Mouse (Mus musculus): ENCODE measurements around the gene Tradd.
A peak's percentile ranks its signal among the peaks of the same experiment; 100 is the strongest.

Gene Tradd

GRCm38 (mm10) chr8:105270101-105270915 lies 5.9 kb upstream of the Tradd start:
- DNase-seq (ENCODE audit: low spot score in 2 of 2): no peak

DNA sequence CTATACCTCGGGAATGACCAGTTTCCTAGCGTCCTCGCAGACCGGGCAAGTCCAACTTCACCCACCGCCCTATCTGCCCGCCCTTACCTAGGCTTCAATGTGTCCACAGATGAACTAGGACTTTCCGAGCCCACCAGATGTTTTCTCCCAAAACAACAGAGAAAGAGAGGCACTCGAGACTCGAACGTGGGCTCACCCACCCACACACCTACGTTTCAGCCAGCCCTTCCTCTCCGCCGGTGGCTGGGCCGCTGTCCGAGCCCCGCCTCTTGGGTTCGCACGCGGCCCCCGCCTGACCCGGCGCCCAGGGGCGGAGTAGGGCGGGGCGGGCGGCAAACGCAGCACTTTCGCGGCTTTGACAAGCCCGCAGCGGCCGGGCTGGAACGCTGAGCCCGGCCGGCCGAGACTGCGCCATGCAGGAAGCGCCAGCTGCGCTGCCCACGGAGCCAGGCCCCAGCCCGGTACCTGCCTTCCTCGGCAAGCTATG lies 5.1 kb upstream of the Tradd start, which contains the start of gene Hsf4:
TSS of gene Hsf4 (plus strand) at position 341 of the 487 bp plus-strand sequence.
- peak in 1 of 2 experiments; percentile 40 for DNase-seq (ENCODE audit: low spot score in 2 of 2)

DNA sequence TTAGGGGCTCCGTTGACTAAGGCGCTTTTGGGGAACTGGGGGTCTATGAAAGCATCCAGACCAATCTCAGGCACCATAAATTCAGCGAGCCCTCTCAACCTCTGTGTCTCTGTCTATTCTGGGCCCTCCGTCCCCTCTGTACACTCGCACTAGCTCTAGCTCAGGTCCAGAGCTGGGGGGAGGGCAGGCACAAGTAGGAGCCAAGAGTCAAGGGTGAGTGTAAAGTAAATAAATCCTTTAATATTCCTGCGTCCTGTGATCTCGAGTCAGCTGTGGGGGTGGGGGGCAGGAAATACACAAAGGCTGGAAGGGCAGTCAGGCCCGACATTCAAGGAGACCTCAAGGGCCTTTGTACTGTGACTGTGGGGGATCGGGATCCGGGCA lies 4.7 kb upstream of the Tradd start:
- DNase-seq (ENCODE audit: low spot score in 2 of 2): no peak

DNA sequence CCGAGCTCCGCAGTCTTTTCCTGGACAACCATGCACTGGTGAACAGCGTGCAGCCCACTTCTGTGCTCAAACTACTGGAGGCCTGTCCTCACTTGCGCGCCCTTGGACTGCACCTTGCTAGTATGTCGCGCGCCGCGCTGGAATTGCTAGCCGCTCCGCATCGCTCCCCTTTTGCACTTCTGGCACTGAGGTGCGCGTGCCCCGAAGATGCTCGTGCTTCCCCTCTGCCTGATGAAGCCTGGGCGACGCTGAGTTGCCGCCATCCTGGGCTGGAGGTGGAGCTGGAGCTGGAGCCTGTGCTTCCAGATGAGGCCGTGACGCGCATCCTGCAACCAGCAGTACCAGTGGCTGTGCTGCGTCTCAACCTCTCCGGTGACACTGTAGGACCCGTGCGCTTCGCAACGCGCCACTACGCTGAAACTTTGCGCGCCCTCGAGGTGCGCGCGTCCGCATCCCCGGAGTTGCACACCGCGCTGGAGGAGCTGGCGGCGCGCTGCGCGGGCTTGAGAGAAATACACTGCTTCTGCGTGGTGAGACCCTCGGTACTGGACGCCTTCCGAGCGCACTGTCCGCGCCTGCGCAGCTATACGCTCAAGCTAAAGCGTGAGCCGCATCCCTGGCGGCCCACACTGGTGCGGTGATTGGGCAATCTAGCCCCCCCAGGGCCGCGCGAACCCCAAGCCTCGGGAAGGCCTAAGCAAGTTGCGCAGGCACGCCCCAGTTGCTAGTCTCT lies 4.1 kb upstream of the Tradd start:
- peak in 1 of 2 experiments; percentile 24 for DNase-seq (ENCODE audit: low spot score in 2 of 2)

- DNase-seq (ENCODE audit: low spot score in 2 of 2): peak in 1 of 2 experiments; percentile 56
These were observed 2.4 kb upstream of the Tradd start for GRCm38 (mm10) chr8:105266775-105267174.

GRCm38 (mm10) chr8:105265128-105265527 lies 719 bp upstream of the Tradd start:
- peak in 1 of 2 experiments; percentile 52 for DNase-seq (ENCODE audit: low spot score in 2 of 2)

GRCm38 (mm10) chr8:105263244-105263912 lies 1.0 kb downstream of the Tradd start:
- no peak for DNase-seq (ENCODE audit: low spot score in 2 of 2)

- no peak for DNase-seq (ENCODE audit: low spot score in 2 of 2)
These were observed 3.0 kb downstream of the Tradd start for GRCm38 (mm10) chr8:105261326-105261980.

GRCm38 (mm10) chr8:105260371-105261099 lies 3.9 kb downstream of the Tradd start:
- no peak for DNase-seq (ENCODE audit: low spot score in 2 of 2)

GRCm38 (mm10) chr8:105259721-105260320 lies 4.6 kb downstream of the Tradd start:
- peak; percentile 80 to 88 for DNase-seq (ENCODE audit: low spot score in 2 of 2)

DNA sequence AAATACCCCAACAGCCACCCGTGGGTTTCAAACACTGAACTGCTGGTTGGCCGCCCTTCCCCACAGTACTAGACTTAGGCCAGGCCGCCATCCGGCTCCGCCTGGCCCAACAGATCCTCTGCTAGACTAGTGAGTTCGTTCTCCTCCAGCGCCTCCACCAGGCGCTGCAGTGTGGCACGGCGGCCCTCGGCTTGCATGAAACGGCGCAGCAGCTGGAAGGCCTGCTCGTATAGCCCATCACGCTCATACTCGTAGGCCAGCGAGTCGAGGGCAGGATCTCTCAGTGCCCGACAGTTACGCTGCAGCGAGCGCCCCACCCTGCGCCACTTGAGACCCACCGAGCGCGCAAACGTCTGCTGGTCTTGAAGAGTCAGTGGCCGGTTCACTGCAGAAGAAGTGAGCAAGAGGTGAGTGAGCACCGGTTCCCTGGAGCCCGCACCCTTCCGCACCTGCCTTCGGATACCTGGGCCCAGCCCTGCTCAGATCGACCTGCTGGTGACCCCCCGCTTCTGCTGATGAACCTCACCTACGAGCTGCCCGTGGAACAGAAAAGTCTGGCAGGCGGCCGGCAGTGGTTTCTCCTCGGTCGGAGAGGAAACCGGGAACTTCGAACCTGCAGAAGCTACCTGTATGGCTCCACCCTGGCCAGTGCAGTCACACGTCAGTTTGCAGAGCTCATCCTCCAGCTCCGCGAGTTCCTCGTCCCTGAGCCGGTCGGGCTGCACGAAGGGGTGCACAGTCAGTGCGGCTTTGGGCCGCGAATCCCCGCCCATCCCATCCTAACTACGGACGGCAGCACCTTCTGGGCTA lies 5.3 kb downstream of the Tradd start:
- no peak for DNase-seq (ENCODE audit: low spot score in 2 of 2)

GRCm38 (mm10) chr8:105257318-105258114 lies 6.9 kb downstream of the Tradd start:
- no peak for DNase-seq (ENCODE audit: low spot score in 2 of 2)

- DNase-seq (ENCODE audit: low spot score in 2 of 2): peak in 1 of 2 experiments; percentile 74
These were observed 9.5 kb downstream of the Tradd start, which contains the start of gene B3gnt9 for GRCm38 (mm10) chr8:105254966-105255350. Gene B3gnt9, minus strand, starts transcription at chr8:105255153.

- DNase-seq (ENCODE audit: low spot score in 2 of 2): peak; percentile 88 to 96
These were observed 10.1 kb downstream of the Tradd start for GRCm38 (mm10) chr8:105254152-105254965.

DNA sequence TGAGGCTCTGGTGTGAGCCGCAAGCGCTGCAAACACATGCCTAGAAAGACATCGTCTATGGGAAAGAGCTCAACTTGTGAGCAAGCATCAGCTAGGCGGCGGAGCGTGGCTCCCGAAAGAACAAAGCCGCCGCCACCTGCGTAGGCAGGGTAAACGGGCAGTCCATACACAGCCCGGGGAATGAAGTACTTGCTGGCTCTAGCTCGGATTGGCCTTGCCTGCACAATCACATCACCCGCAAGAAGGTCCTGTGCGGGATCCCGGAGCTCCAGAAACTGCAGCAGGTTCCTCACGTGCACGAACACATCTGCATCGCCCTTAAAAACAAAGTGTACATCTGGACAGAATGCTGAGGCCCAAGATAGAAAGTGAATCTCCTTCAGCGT lies 10.7 kb downstream of the Tradd start:
- no peak for DNase-seq (ENCODE audit: low spot score in 2 of 2)

- no peak for DNase-seq (ENCODE audit: low spot score in 2 of 2)
These were observed 11.5 kb downstream of the Tradd start for GRCm38 (mm10) chr8:105252680-105253537.

DNA sequence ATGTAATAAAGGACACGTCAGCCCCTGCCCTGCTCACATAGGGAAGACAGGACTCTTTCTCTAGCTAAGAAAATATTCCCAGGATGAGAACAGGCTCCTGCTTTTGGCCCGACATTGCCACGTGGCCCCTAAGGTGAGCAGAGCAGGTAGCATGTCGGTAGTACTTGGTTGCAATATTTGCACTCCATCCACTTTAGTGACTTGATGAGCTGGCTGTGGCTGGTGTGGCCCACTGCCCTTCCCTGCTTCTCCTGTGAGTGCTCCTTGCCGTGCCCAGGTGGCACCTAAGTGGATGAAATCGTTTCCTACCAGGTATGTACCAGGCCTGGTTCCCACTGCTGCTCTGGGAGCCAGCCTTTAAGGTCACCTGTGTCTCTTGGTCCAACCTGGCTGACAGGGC lies 12.5 kb downstream of the Tradd start:
- no peak for DNase-seq (ENCODE audit: low spot score in 2 of 2)

Measured in spleen, postnatal 10 days (tissue).